Mouse (Mus musculus) kidney, adult 2 months (tissue): ENCODE results near the gene Amigo1.

Experiments used
- CTCF ChIP-seq: fragments of 200-500 bp; conservative IDR thresholded peaks from 2 replicates; pipeline ENCODE4 v1.5.1; 2011; ENCODE audit warnings: low read depth, mild to moderate bottlenecking, control low read depth, low read length, moderate library complexity, mixed read lengths; ENCODE audit not compliant: insufficient read depth, insufficient read length
- POLR2A ChIP-seq: fragments of 200-500 bp; IDR thresholded peaks from one replicate; pipeline ENCODE4 v1.6.1; 2011; ENCODE audit warnings: low read depth, low read length, control low read depth

- TF ChIP-seq CTCF, result no peak
- TF ChIP-seq POLR2A, result no peak
Measured at GRCm38 (mm10) chr3:108202506-108202905, 16.4 kb downstream of the Amigo1 start.
